ENCODE assay signal across 14 mouse cellular contexts in genomic region chr8:120530954-120531656, GRCm38 (mm10). TPM values are rescaled to one million over a fixed set of nuclear protein-coding genes. Genes with fewer than 3 reads are reported as not detected.
DNase-seq lines count a peak whose midpoint lies in the region; ATAC-seq and TF ChIP-seq lines count a peak whose summit lies in the region.
"Had no signal": no experiment of that assay in that cellular context is flagged by ENCODE, and none has a peak within 500 bp of the region (broad histone marks: within the 10 kb centered on the region; RNA-seq: fewer than 3 reads in every experiment).

No protein-coding gene starts in this region.

- no peaks in the 10 kb centered on the region for H3K9me3 ChIP-seq in liver, embryonic 12.5 days (replicated peaks)
- no peaks in the 10 kb centered on the region for H3K9me3 ChIP-seq in embryonic facial prominence, embryonic 13.5 days
- no peaks in the 10 kb centered on the region for H3K9me3 ChIP-seq in forebrain, postnatal 0 days (ENCODE audit: low read length)
- no peaks in the 10 kb centered on the region for H3K9me3 ChIP-seq in midbrain, embryonic 14.5 days (ENCODE audit: control insufficient read depth, low read length)
- H3K9me3 ChIP-seq: embryonic facial prominence, embryonic 15.5 days had no signal

- WGBS in liver, embryonic 12.5 days (ENCODE audit: insufficient replicate concordance) = 41% methylated on average over 16 of the region's 16 CpGs
- WGBS in embryonic facial prominence, embryonic 13.5 days = 60% methylated on average over 16 of the region's 16 CpGs
- WGBS in forebrain, postnatal 0 days = 53% methylated on average over 16 of the region's 16 CpGs
- 48% methylated on average over 16 of the region's 16 CpGs for WGBS in midbrain, embryonic 14.5 days

- peak overlapping the region; percentile 38; the same call in 1 of the 2 replicates for H3K27ac ChIP-seq in liver, embryonic 12.5 days
- H3K27ac ChIP-seq in embryonic facial prominence, embryonic 13.5 days = 0 out of 2 replicates have a peak overlapping the region, but pooled peaks have one; percentile 41
- H3K27ac ChIP-seq in forebrain, postnatal 0 days (ENCODE audit: low read depth, low read length) = peak overlapping the region; percentile 40; the same call in 1 of the 2 replicates
- H3K27ac ChIP-seq in midbrain, embryonic 14.5 days (replicated peaks; ENCODE audit: low read depth, low read length) = peak overlapping the region; percentile 86

- peaks cover 99% of the 10 kb centered on the region for H3K4me1 ChIP-seq in liver, embryonic 12.5 days
- peaks cover 83% of the 10 kb centered on the region for H3K4me1 ChIP-seq in embryonic facial prominence, embryonic 13.5 days
- peaks cover 25% of the 10 kb centered on the region for H3K4me1 ChIP-seq in forebrain, postnatal 0 days (ENCODE audit: insufficient read depth)
- peaks cover 82% of the 10 kb centered on the region for H3K4me1 ChIP-seq in midbrain, embryonic 14.5 days (ENCODE audit: control insufficient read depth, insufficient read depth, low read length)

- no peak for ATAC-seq in liver, embryonic 12.5 days
- ATAC-seq in embryonic facial prominence, embryonic 13.5 days (ENCODE audit: insufficient number of reproducible peaks, insufficient read depth, low FRiP score, low TSS enrichment, low read depth) = no peak
- no peak for ATAC-seq in forebrain, postnatal 0 days
- ATAC-seq in midbrain, embryonic 14.5 days (ENCODE audit: low FRiP score, low TSS enrichment) = no peak
- no peak for ATAC-seq in frontal cortex, adult (ENCODE audit: low TSS enrichment)

- H3K27me3 ChIP-seq in liver, embryonic 12.5 days (replicated peaks) = no peaks in the 10 kb centered on the region
- H3K27me3 ChIP-seq in embryonic facial prominence, embryonic 13.5 days = peaks cover 9% of the 10 kb centered on the region
- H3K27me3 ChIP-seq in forebrain, postnatal 0 days (ENCODE audit: insufficient read depth, low read length) = no peaks in the 10 kb centered on the region
- no peaks in the 10 kb centered on the region for H3K27me3 ChIP-seq in midbrain, embryonic 14.5 days (ENCODE audit: control insufficient read depth, insufficient read depth, low read length)
- H3K27me3 ChIP-seq: embryonic facial prominence, embryonic 15.5 days had no signal

- no peak for TF ChIP-seq CTCF in forebrain, postnatal 0 days (IDR thresholded peaks at IDR 0.05; ENCODE audit: low read depth)

- H3K36me3 ChIP-seq in liver, embryonic 12.5 days = peaks cover 14% of the 10 kb centered on the region; the same call in 1 of the 2 replicates
- H3K36me3 ChIP-seq in embryonic facial prominence, embryonic 13.5 days = no peaks in the 10 kb centered on the region
- H3K36me3 ChIP-seq in forebrain, postnatal 0 days (ENCODE audit: insufficient read depth) = no peaks in the 10 kb centered on the region
- no peaks in the 10 kb centered on the region for H3K36me3 ChIP-seq in midbrain, embryonic 14.5 days (ENCODE audit: control insufficient read depth, insufficient read depth, low read length)
- H3K36me3 ChIP-seq: embryonic facial prominence, embryonic 15.5 days had no signal

- H3K9ac ChIP-seq in liver, embryonic 12.5 days = peak overlapping the region; percentile 43; the same call in 1 of the 2 replicates
- no peak overlapping the region for H3K9ac ChIP-seq in embryonic facial prominence, embryonic 13.5 days
- H3K9ac ChIP-seq in forebrain, postnatal 0 days = no peak overlapping the region
- no peak overlapping the region for H3K9ac ChIP-seq in midbrain, embryonic 14.5 days (replicated peaks; ENCODE audit: low read length)
- H3K9ac ChIP-seq: embryonic facial prominence, embryonic 15.5 days had no signal

- H3K4me2 ChIP-seq in liver, embryonic 12.5 days = peak overlapping the region; percentile 56; the same call in 1 of the 2 replicates
- H3K4me2 ChIP-seq in embryonic facial prominence, embryonic 13.5 days = no peak overlapping the region
- H3K4me2 ChIP-seq in forebrain, postnatal 0 days (ENCODE audit: low read depth) = no peak overlapping the region
- H3K4me2 ChIP-seq in midbrain, embryonic 14.5 days (ENCODE audit: low read length) = no peak overlapping the region
- H3K4me2 ChIP-seq: embryonic facial prominence, embryonic 15.5 days had no signal

- no peak overlapping the region for H3K4me3 ChIP-seq in liver, embryonic 12.5 days
- no peak overlapping the region for H3K4me3 ChIP-seq in embryonic facial prominence, embryonic 13.5 days
- H3K4me3 ChIP-seq in forebrain, postnatal 0 days (ENCODE audit: low read depth, low read length) = no peak overlapping the region
- no peak overlapping the region for H3K4me3 ChIP-seq in midbrain, embryonic 14.5 days (replicated peaks; ENCODE audit: low read depth, low read length)
- H3K4me3 ChIP-seq: embryonic facial prominence, embryonic 15.5 days had no signal

- no peak for DNase-seq in liver
- no peak for DNase-seq in forebrain, postnatal 0 days
- DNase-seq in midbrain, embryonic 14.5 days = no peak
- no peak for DNase-seq in right cerebral cortex, postnatal 25 days
- DNase-seq: adrenal gland, postnatal 25 days; cerebellum, adult 9-10 months; gastrocnemius, postnatal 36 days; kidney, postnatal 14 days; lung, postnatal 36 days; thymus, postnatal 25 days had no signal

RNA-seq across cellular contexts. Expression of gene Gins2, which starts 58.0 kb away (rescaled TPM):
- 77.5 and 81.2 TPM in 2 replicates for polyA plus RNA-seq in liver, embryonic 12.5 days (2016; fragmentation: Nextera tagmentation; extraction: Ambion mirVana)
- polyA plus RNA-seq in embryonic facial prominence, embryonic 13.5 days (2015; fragmentation: Nextera tagmentation; extraction: Ambion mirVana) = 98.6 and 111 TPM in 2 replicates
- 2.6 and 5.3 TPM in 2 replicates for total RNA-seq in forebrain, postnatal 0 days (2014; rRNA removed)
- polyA plus RNA-seq in forebrain, postnatal 0 days (2015; fragmentation: Nextera tagmentation; extraction: Ambion mirVana) = 9.6 and 10.7 TPM in 2 replicates
- polyA plus RNA-seq in midbrain, embryonic 14.5 days (2014; fragmentation: Nextera tagmentation; extraction: Ambion mirVana) = 15.5 and 23.7 TPM in 2 replicates
